Mouse (Mus musculus) kidney, postnatal 25 days (tissue): ENCODE measurements at regions not wholly inside any gene's neighbourhood (a gene's known extent, or its start where the extent isn't known, plus 50 kb on each side); places are given as distances from the start of the nearest gene placed in this dataset.
A peak's percentile ranks its signal among the peaks of the same experiment; 100 is the strongest.

Source experiments
- DNase-seq, 2 experiments: peaks; one replicate each; pipeline ENCODE4 v3.0.0; 2021; ENCODE audit warnings: mixed read lengths in 2 of 2

- peak in 1 of 2 experiments; percentile 30 for DNase-seq
Observed at GRCm38 (mm10) chr2:160062148-160062937, 271.6 kb downstream of the Gm826 start.

- DNase-seq, result no peak
Observed at GRCm38 (mm10) chr2:160060091-160060490, 273.9 kb downstream of the Gm826 start.

- DNase-seq, result no peak
Observed at GRCm38 (mm10) chr2:160057211-160057610, 276.8 kb downstream of the Gm826 start.

DNA sequence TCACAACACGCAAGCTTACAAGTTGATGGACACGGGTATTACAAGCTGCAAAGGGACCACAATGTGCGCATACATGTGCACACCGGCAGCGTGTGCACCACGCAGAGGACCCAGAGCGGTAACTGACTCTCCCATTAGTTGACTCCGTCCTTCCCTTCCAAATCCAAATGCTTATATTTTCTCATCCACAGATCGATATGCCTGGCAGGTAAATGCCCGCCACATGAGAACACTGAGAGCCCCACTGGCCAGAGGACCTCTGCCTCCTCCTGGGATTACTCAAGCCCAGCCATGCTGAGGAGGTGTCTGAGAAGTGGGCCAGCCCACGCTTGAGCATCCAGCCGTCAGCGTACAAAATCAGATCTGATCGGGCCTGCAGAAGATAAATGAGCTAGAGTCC is 279.6 kb downstream of the Gm826 start:
- DNase-seq, result no peak

- no peak for DNase-seq
Observed at GRCm38 (mm10) chr2:160048286-160048685, 285.7 kb downstream of the Gm826 start.

GRCm38 (mm10) chr2:160046881-160047543 is 286.9 kb downstream of the Gm826 start:
- DNase-seq, result no peak

DNA sequence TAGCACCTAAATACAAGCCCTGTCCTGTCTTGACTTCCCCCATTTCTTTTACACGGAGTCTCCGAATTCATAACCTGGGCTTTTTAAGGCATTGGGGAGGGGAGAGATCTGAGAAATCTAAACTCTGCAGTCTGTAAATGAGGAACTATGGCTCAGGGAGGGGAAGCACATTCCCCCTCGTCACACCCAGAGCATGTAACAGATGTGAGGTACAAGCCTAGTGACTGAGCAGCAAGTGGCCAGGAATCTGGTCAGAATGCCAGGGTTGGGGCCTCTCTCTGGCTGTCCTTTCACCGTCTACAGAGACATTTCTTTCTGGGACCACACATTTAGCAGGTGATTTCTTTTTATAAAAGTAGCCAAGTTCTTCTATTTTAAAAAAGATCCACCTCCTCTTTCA is 289.4 kb downstream of the Gm826 start:
- DNase-seq, result no peak

- no peak for DNase-seq
Observed at GRCm38 (mm10) chr2:160044184-160044583, 289.8 kb downstream of the Gm826 start.

- DNase-seq, result no peak
Observed at GRCm38 (mm10) chr2:160029432-160029831, 304.5 kb downstream of the Gm826 start.

GRCm38 (mm10) chr2:160028459-160028858 is 305.5 kb downstream of the Gm826 start:
- no peak for DNase-seq

GRCm38 (mm10) chr2:160025911-160026310 is 308.1 kb downstream of the Gm826 start:
- DNase-seq, result no peak

- DNase-seq, result no peak
Observed at GRCm38 (mm10) chr2:160021541-160021940, 312.4 kb downstream of the Gm826 start.

- no peak for DNase-seq
Observed at GRCm38 (mm10) chr2:160020876-160021275, 313.1 kb downstream of the Gm826 start.

DNA sequence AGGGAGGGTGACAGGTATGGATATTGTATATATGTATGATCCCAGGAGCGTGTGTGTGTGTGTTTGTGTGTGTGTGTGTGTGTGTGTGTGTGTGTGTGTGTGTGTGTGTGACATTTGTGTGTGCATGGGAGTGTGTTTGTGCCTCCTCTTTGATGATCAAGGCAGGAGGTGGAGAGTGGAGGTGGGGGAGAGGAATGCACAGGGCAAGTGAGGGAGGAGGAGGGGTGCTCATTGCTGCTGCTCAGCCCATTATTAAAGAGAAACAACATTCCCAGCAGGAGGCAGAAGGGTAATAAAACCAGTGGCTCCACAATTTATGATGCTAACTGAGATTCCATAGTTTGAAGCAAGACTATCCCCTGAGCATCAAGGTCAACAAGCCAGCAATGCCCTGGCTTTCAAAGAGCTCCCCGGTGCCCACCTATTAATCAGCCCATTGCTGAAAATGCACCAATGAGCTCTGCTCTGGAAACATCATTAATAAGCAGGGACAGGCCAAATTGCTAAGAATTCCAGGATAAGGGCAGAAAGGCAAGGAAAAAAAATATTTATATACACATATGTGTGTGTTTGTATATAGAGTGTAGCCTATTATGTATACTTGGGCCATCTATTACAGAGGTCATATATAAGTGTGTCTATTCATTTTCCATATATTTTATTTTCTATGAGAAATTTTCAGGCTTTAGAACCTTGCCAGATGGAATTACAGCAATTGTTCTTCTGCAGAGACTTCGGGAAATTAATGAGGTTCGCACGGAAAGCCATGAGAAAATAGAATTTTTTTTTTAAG is 316.7 kb downstream of the Gm826 start:
- no peak for DNase-seq

DNA sequence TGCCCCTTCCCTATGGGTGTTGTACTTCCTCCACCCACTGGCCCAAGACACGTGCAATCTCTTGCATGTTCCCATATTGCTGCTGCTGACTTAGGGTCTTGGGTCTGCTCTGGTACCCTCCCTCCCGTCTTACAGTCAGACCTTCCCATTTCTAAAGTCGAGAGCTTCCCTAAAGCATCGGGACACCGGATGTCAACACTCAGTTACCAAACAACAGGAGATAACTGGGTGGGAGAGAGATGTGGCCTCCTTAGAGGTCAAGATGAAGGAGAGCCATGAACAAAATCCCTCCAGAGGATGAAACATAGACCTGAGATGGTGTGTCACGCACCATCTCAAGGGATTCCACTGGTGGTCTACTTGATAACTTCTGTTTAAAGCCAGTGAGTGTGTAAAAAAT is 322.5 kb downstream of the Gm826 start:
- no peak for DNase-seq

DNA sequence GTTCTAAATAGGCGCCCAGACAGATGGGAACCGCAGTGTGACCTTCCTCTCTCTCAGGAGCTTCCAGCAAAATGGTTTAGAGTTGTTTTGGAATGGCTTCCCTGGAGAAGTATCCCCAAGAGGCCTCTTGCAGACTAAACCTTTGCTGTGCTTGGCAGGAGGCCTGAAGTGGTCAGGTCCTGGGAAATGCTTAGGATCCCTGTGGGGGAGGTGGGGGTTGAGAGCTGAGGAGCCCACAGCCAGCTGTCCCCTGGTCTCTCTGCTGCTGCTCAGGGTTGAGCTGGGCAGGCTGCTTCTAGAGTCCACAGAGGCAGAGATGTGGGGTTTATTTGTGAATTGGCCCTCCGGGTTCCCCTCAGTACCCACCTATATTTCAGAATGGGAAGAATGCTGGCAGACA is 331.3 kb downstream of the Gm826 start:
- DNase-seq, result peak; percentile 31 to 48

- peak in 1 of 2 experiments; percentile 41 for DNase-seq
Observed at GRCm38 (mm10) chr2:160000449-160000848, 333.5 kb downstream of the Gm826 start.

DNA sequence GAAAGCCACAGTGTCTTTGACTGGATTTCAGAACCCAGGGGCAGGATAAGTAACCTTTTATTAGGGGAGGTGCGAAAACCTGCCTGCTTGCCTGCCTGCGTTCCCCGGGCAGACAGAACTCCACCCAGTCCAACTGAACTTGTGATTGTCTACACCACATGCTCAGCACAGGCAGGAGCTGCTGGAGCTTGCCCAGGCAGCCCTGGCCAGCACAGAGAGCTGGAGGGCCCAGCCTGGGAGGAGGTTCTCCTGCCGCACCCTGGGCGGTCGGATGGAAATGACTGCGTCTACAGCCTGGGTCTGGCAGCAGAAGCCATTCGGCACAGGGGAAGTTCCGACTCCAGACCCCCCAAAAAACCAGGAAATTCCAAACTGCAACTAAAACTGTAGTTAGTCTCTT is 336.6 kb downstream of the Gm826 start:
- no peak for DNase-seq

DNA sequence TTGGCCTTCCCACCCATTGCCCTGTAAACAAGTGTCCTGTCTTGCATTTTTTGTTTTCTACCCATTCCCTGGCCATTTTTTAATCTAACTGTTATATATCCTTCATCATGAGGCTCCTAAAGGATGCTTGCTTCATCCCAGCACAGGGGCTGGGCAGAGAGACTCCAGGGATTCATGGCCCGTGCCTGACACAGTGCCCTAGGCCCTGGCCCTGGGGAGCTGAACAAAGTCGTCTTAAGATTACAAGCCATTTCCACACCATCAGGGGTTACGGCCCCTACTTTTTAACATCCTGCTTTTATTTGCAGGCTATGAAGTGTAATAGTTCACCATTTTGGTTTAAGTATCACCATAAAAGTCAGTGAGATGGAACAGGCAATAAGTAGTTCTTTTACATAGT is 339.5 kb downstream of the Gm826 start:
- DNase-seq, result no peak

- no peak for DNase-seq
Observed at GRCm38 (mm10) chr2:159986719-159987118, 347.2 kb downstream of the Gm826 start.

DNA sequence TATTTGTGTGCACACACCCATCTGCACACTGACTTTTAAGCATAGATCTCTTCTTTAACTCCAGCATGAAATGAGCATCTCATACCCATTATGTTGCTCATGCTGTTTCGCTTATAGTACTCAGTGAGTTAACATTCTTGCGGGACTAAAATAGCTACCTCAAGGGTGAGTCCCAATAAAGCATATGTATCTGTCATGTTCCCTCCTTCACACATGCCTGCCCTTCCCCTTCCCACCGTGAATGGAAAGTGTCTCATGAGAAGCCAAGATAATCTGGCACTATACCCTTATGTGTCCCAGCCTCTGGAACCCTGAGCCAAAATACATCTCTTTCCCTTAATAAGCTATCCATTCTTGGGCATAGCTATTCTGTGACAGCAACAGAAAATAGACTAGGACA is 352.3 kb downstream of the Gm826 start:
- no peak for DNase-seq

DNA sequence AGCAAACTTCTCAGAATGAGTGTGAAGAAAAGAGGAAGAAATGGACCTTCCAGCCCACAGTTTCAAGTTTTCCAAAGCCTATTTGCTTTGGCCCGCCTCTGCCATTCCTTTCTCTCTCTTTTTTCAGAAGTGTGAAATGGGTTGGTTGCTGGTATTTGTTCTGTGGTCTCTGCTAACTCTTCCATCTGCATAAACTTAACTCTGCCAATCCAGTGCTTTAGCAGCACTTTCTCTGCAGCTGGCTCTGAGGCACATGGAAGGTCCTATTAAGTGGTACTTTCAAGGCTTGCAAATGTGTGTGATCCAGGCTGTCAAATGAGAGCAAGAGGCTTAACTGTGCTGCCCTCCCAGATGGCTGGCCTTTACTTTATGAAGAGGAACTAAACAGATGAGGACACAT is 383.6 kb downstream of the Gm826 start:
- no peak for DNase-seq

- DNase-seq, result no peak
Observed at GRCm38 (mm10) chr2:159949046-159949445, 384.9 kb downstream of the Gm826 start.

DNA sequence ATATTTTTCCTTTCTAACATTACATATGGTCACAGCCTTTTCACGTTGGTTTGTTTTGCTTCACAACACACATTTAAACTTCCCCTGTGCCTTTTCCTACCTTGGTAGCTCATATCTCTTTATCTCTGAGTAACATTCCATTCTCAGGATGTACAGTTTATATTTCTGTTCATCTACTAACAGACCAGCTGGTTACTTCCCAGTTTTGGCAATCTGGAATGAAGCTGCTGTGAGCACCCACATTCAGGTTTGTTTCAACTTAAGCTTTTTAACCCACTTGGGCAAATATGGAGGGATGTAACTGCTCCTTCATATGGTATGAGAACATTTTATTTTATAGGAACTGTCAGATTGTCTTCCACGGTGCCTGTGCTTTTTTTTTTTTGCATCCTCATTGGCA is 403.2 kb downstream of the Gm826 start:
- DNase-seq, result no peak
